Mouse (Mus musculus): ENCODE results near the gene Cmtm4.

DNA sequence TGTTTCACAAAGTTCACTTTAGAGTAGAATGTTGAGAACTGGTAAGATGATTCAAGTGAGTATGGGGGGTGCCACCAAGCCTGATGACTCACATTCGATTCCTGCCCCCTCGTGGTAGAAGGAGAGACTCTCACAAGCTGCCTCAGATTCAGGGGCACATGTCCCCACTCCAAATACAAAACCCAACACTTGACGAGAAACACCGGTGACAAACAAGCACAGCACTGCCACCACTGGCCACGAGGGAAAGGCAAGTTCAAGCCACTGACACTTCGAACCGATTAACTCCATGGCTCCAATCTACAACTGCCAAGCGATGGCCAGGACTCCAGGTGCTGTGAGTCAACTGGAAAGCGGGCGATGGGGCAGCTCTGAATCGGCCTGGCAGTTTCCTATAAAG lies 21.8 kb downstream of the Cmtm4 start:
- peak; percentile 48 for TF ChIP-seq CTCF (IDR thresholded peaks at IDR 0.05; ENCODE audit: low read depth, low read length)
- no peak for TF ChIP-seq POLR2A (IDR thresholded peaks at IDR 0.05; ENCODE audit: extremely low read depth, insufficient read depth, low read length)
